Mouse (Mus musculus) frontal cortex, adult (tissue): ENCODE measurements around the gene Gja5.
A peak's percentile ranks its signal among the peaks of the same experiment; 100 is the strongest.

Experiments used
- ATAC-seq: cut with Nextera tagmentation; 2 replicates; pipeline ENCODE4 v1.9.2; 2017; ENCODE audit warnings: mild to moderate bottlenecking, moderate library complexity, mixed read lengths; ENCODE audit not compliant: low TSS enrichment

The Gja5 gene

GRCm38 (mm10) chr3:96904393-96904792 is at the start of gene Gja5:
Gene Gja5, plus strand, starts transcription at chr3:96904693.
- peak; percentile 28 for ATAC-seq

- ATAC-seq: no peak
Measured at GRCm38 (mm10) chr3:96855833-96856232, 48.7 kb upstream of the Gja5 start.

- peak; percentile 62 for ATAC-seq
Measured at GRCm38 (mm10) chr3:96860498-96860897, 44.0 kb upstream of the Gja5 start.

- no peak for ATAC-seq
Measured at GRCm38 (mm10) chr3:96867863-96868262, 36.6 kb upstream of the Gja5 start.

- ATAC-seq: no peak
Measured at GRCm38 (mm10) chr3:96868566-96868965, 35.9 kb upstream of the Gja5 start.

- ATAC-seq: no peak
Measured at GRCm38 (mm10) chr3:96869091-96869490, 35.4 kb upstream of the Gja5 start.

- ATAC-seq: peak; percentile 77
Measured at GRCm38 (mm10) chr3:96870270-96870669, 34.2 kb upstream of the Gja5 start.

- ATAC-seq: peak; percentile 85
Measured at GRCm38 (mm10) chr3:96871070-96871469, 33.4 kb upstream of the Gja5 start.

- no peak for ATAC-seq
Measured at GRCm38 (mm10) chr3:96872501-96872900, 32.0 kb upstream of the Gja5 start.

- no peak for ATAC-seq
Measured at GRCm38 (mm10) chr3:96874808-96875571, 29.5 kb upstream of the Gja5 start.

- no peak for ATAC-seq
Measured at GRCm38 (mm10) chr3:96879536-96879935, 25.0 kb upstream of the Gja5 start.

- ATAC-seq: peak; percentile 61
Measured at GRCm38 (mm10) chr3:96880385-96880784, 24.1 kb upstream of the Gja5 start.

GRCm38 (mm10) chr3:96881557-96881956 is 22.9 kb upstream of the Gja5 start:
- peak; percentile 55 for ATAC-seq

- no peak for ATAC-seq
Measured at GRCm38 (mm10) chr3:96882061-96882849, 22.2 kb upstream of the Gja5 start.

GRCm38 (mm10) chr3:96883690-96884089 is 20.8 kb upstream of the Gja5 start:
- ATAC-seq: no peak

GRCm38 (mm10) chr3:96902336-96902999 is 2.0 kb upstream of the Gja5 start:
- ATAC-seq: no peak

GRCm38 (mm10) chr3:96904851-96905541 is 503 bp downstream of the Gja5 start, which contains the start of gene Gpr89:
Gene Gpr89, minus strand, starts transcription at chr3:96905346.
- ATAC-seq: peak; percentile 98

GRCm38 (mm10) chr3:96905592-96905991 is 1.1 kb downstream of the Gja5 start:
- no peak for ATAC-seq

- no peak for ATAC-seq
Measured at GRCm38 (mm10) chr3:96920991-96921390, 16.5 kb downstream of the Gja5 start.

GRCm38 (mm10) chr3:96924631-96925030 is 20.1 kb downstream of the Gja5 start:
- ATAC-seq: no peak; the same call in 1 of the 2 replicates

GRCm38 (mm10) chr3:96925920-96926319 is 21.4 kb downstream of the Gja5 start, which contains the start of gene Gja8:
Gene Gja8, minus strand, starts transcription at chr3:96926020.
- no peak for ATAC-seq

GRCm38 (mm10) chr3:96931261-96931681 is 26.8 kb downstream of the Gja5 start:
- ATAC-seq: no peak
